Mouse (Mus musculus): ENCODE results near the gene Tex22. TPM values are rescaled to one million over a fixed set of nuclear protein-coding genes. Genes with fewer than 3 reads are reported as not detected.

Tex22 gene
- total RNA-seq, 2 experiments from 2014 or later, result 0.64 to 1.2 TPM

GRCm38 (mm10) chr12:113099470-113100237, 25.4 kb downstream of the Tex22 start:
- DNase-seq (ENCODE audit: extremely low spot score in 1 of 2, low spot score in 1 of 2), result no peak

GRCm38 (mm10) chr12:113100448-113101076, 26.3 kb downstream of the Tex22 start:
- DNase-seq (ENCODE audit: extremely low spot score in 1 of 2, low spot score in 1 of 2), result no peak

GRCm38 (mm10) chr12:113101251-113101960, 27.1 kb downstream of the Tex22 start:
- DNase-seq (ENCODE audit: extremely low spot score in 1 of 2, low spot score in 1 of 2), result no peak

- DNase-seq (ENCODE audit: extremely low spot score in 1 of 2, low spot score in 1 of 2), result peak in 1 of 2 experiments; percentile 54
Measured at GRCm38 (mm10) chr12:113102461-113102860, 28.2 kb downstream of the Tex22 start.

GRCm38 (mm10) chr12:113103846-113104451, 29.6 kb downstream of the Tex22 start:
- no peak for DNase-seq (ENCODE audit: extremely low spot score in 1 of 2, low spot score in 1 of 2)

- no peak for DNase-seq (ENCODE audit: extremely low spot score in 1 of 2, low spot score in 1 of 2)
Measured at GRCm38 (mm10) chr12:113106386-113106785, 32.1 kb downstream of the Tex22 start.

- DNase-seq (ENCODE audit: extremely low spot score in 1 of 2, low spot score in 1 of 2), result no peak
Measured at GRCm38 (mm10) chr12:113107431-113108124, 33.3 kb downstream of the Tex22 start.

- no peak for DNase-seq (ENCODE audit: extremely low spot score in 1 of 2, low spot score in 1 of 2)
Measured at GRCm38 (mm10) chr12:113108528-113109283, 34.4 kb downstream of the Tex22 start.

GRCm38 (mm10) chr12:113109801-113110200, 35.5 kb downstream of the Tex22 start:
- no peak for DNase-seq (ENCODE audit: extremely low spot score in 1 of 2, low spot score in 1 of 2)

- DNase-seq (ENCODE audit: extremely low spot score in 1 of 2, low spot score in 1 of 2), result no peak
Measured at GRCm38 (mm10) chr12:113114141-113114540, 39.8 kb downstream of the Tex22 start.

- DNase-seq (ENCODE audit: extremely low spot score in 1 of 2, low spot score in 1 of 2), result no peak
Measured at GRCm38 (mm10) chr12:113114856-113115538, 40.7 kb downstream of the Tex22 start.

GRCm38 (mm10) chr12:113119516-113120410, 45.5 kb downstream of the Tex22 start:
- peak; percentile 79 to 95 for DNase-seq (ENCODE audit: extremely low spot score in 1 of 2, low spot score in 1 of 2)

- DNase-seq (ENCODE audit: extremely low spot score in 1 of 2, low spot score in 1 of 2), result no peak
Measured at GRCm38 (mm10) chr12:113124726-113125125, 50.4 kb downstream of the Tex22 start.

GRCm38 (mm10) chr12:113130732-113131131, 56.4 kb downstream of the Tex22 start:
- no peak for DNase-seq (ENCODE audit: extremely low spot score in 1 of 2, low spot score in 1 of 2)

- no peak for DNase-seq (ENCODE audit: extremely low spot score in 1 of 2, low spot score in 1 of 2)
Measured at GRCm38 (mm10) chr12:113131601-113132000, 57.3 kb downstream of the Tex22 start.

GRCm38 (mm10) chr12:113132567-113132966, 58.3 kb downstream of the Tex22 start:
- DNase-seq (ENCODE audit: extremely low spot score in 1 of 2, low spot score in 1 of 2), result no peak

GRCm38 (mm10) chr12:113133260-113133659, 59.0 kb downstream of the Tex22 start:
- no peak for DNase-seq (ENCODE audit: extremely low spot score in 1 of 2, low spot score in 1 of 2)

- DNase-seq (ENCODE audit: extremely low spot score in 1 of 2, low spot score in 1 of 2), result no peak
Measured at GRCm38 (mm10) chr12:113133861-113134403, 59.6 kb downstream of the Tex22 start.

All from layer of hippocampus, postnatal 25 days (tissue).